Mouse (Mus musculus): Measurements from ENCODE around the gene Egfem1. TPM values are rescaled to one million over a fixed set of nuclear protein-coding genes. Genes with fewer than 3 reads are reported as not detected.

Egfem1 gene
- polyA plus RNA-seq, 1 experiment from 2014 or later = 6.8 TPM

- Histone ChIP-seq H3K4me3 (ENCODE audit: low read depth, low read length) (no peak overlapping the region), H3K4me2 (ENCODE audit: low read length) (no peak overlapping the region), H3K4me1 (ENCODE audit: control insufficient read depth, insufficient read depth, low read length) (no peaks in the 10 kb centered on the region), H3K9me3 (replicated peaks; ENCODE audit: control insufficient read depth, low read length, poor library complexity, severe bottlenecking) (no peaks in the 10 kb centered on the region), H3K36me3 (ENCODE audit: control insufficient read depth, insufficient read depth, low read length) (no peaks in the 10 kb centered on the region), H3K27ac (ENCODE audit: low read length) (no peak overlapping the region), H3K9ac (ENCODE audit: low read depth, low read length) (no peak overlapping the region), H3K27me3 (ENCODE audit: control insufficient read depth, insufficient read depth, low read depth, low read length) (no peaks in the 10 kb centered on the region)
- no peak for ATAC-seq
- 94% methylated on average over 4 of the region's 4 CpGs for WGBS
Observed at GRCm38 (mm10) chr3:29071315-29071714, 10.5 kb upstream of the Egfem1 start.

GRCm38 (mm10) chr3:29081517-29081916 is 306 bp upstream of the Egfem1 start:
- Histone ChIP-seq H3K36me3 (ENCODE audit: control insufficient read depth, insufficient read depth, low read length) (no peaks in the 10 kb centered on the region), H3K4me1 (ENCODE audit: control insufficient read depth, insufficient read depth, low read length) (peaks cover 10% of the 10 kb centered on the region), H3K9me3 (replicated peaks; ENCODE audit: control insufficient read depth, low read length, poor library complexity, severe bottlenecking) (no peaks in the 10 kb centered on the region), H3K27ac (ENCODE audit: low read length) (peak overlapping the region; percentile 76), H3K27me3 (ENCODE audit: control insufficient read depth, insufficient read depth, low read depth, low read length) (no peaks in the 10 kb centered on the region), H3K9ac (ENCODE audit: low read depth, low read length) (peak overlapping the region; percentile 69), H3K4me3 (ENCODE audit: low read depth, low read length) (peak overlapping the region; percentile 70), H3K4me2 (ENCODE audit: low read length) (peak overlapping the region; percentile 95)
- ATAC-seq = peak; percentile 52; the same call in 1 of the 2 replicates
- 12% methylated on average over 13 of the region's 13 CpGs for WGBS

- H3K4me2 ChIP-seq (ENCODE audit: low read length) = peak overlapping the region; percentile 95
- H3K4me1 ChIP-seq (ENCODE audit: control insufficient read depth, insufficient read depth, low read length) = peaks cover 10% of the 10 kb centered on the region
- no peaks in the 10 kb centered on the region for H3K9me3 ChIP-seq (replicated peaks; ENCODE audit: control insufficient read depth, low read length, poor library complexity, severe bottlenecking)
- WGBS = under 1% methylated on average over 43 of the region's 59 CpGs
- peak overlapping the region; percentile 70 for H3K4me3 ChIP-seq (ENCODE audit: low read depth, low read length)
- peak overlapping the region; percentile 69 for H3K9ac ChIP-seq (ENCODE audit: low read depth, low read length)
- no peaks in the 10 kb centered on the region for H3K27me3 ChIP-seq (ENCODE audit: control insufficient read depth, insufficient read depth, low read depth, low read length)
- peak overlapping the region; percentile 76 for H3K27ac ChIP-seq (ENCODE audit: low read length)
- ATAC-seq = peak; percentile 93
- H3K36me3 ChIP-seq (ENCODE audit: control insufficient read depth, insufficient read depth, low read length) = no peaks in the 10 kb centered on the region
Observed at GRCm38 (mm10) chr3:29082296-29082995, 623 bp downstream of the Egfem1 start.

- H3K27ac ChIP-seq (ENCODE audit: low read length) = peak overlapping the region; percentile 76
- peak overlapping the region; percentile 69 for H3K9ac ChIP-seq (ENCODE audit: low read depth, low read length)
- no peaks in the 10 kb centered on the region for H3K36me3 ChIP-seq (ENCODE audit: control insufficient read depth, insufficient read depth, low read length)
- ATAC-seq = no peak
- H3K4me1 ChIP-seq (ENCODE audit: control insufficient read depth, insufficient read depth, low read length) = peaks cover 10% of the 10 kb centered on the region
- H3K4me2 ChIP-seq (ENCODE audit: low read length) = peak overlapping the region; percentile 95
- H3K27me3 ChIP-seq (ENCODE audit: control insufficient read depth, insufficient read depth, low read depth, low read length) = no peaks in the 10 kb centered on the region
- H3K9me3 ChIP-seq (replicated peaks; ENCODE audit: control insufficient read depth, low read length, poor library complexity, severe bottlenecking) = no peaks in the 10 kb centered on the region
- WGBS = 3% methylated on average over 12 of the region's 12 CpGs
- H3K4me3 ChIP-seq (ENCODE audit: low read depth, low read length) = peak overlapping the region; percentile 70
Observed at GRCm38 (mm10) chr3:29082996-29083350, 1.1 kb downstream of the Egfem1 start.

GRCm38 (mm10) chr3:29098467-29098866 is 16.6 kb downstream of the Egfem1 start:
- Histone ChIP-seq H3K36me3 (ENCODE audit: control insufficient read depth, insufficient read depth, low read length) (no peaks in the 10 kb centered on the region), H3K4me2 (ENCODE audit: low read length) (no peak overlapping the region), H3K27me3 (ENCODE audit: control insufficient read depth, insufficient read depth, low read depth, low read length) (no peaks in the 10 kb centered on the region), H3K9me3 (replicated peaks; ENCODE audit: control insufficient read depth, low read length, poor library complexity, severe bottlenecking) (no peaks in the 10 kb centered on the region), H3K4me3 (ENCODE audit: low read depth, low read length) (no peak overlapping the region), H3K4me1 (ENCODE audit: control insufficient read depth, insufficient read depth, low read length) (no peaks in the 10 kb centered on the region), H3K9ac (ENCODE audit: low read depth, low read length) (no peak overlapping the region), H3K27ac (ENCODE audit: low read length) (no peak overlapping the region)
- no peak for ATAC-seq
- WGBS = 75% methylated on average over 2 of the region's 2 CpGs

- WGBS = 86% methylated on average over 3 of the region's 3 CpGs
- no peak for ATAC-seq
Observed at GRCm38 (mm10) chr3:29106016-29106723, 24.3 kb downstream of the Egfem1 start.

GRCm38 (mm10) chr3:29107134-29107533 is 25.3 kb downstream of the Egfem1 start:
- H3K27me3 ChIP-seq (ENCODE audit: control insufficient read depth, insufficient read depth, low read depth, low read length) = no peaks in the 10 kb centered on the region
- WGBS = 73% methylated on average over 1 of the region's 1 CpGs

More at GRCm38 (mm10) chr3:29106016-29106723, 24.3 kb downstream of the Egfem1 start:
- Histone ChIP-seq H3K4me3 (ENCODE audit: low read depth, low read length) (no peak overlapping the region), H3K27me3 (ENCODE audit: control insufficient read depth, insufficient read depth, low read depth, low read length) (no peaks in the 10 kb centered on the region), H3K27ac (ENCODE audit: low read length) (no peak overlapping the region), H3K4me1 (ENCODE audit: control insufficient read depth, insufficient read depth, low read length) (no peaks in the 10 kb centered on the region), H3K9me3 (replicated peaks; ENCODE audit: control insufficient read depth, low read length, poor library complexity, severe bottlenecking) (no peaks in the 10 kb centered on the region), H3K4me2 (ENCODE audit: low read length) (no peak overlapping the region), H3K9ac (ENCODE audit: low read depth, low read length) (no peak overlapping the region), H3K36me3 (ENCODE audit: control insufficient read depth, insufficient read depth, low read length) (no peaks in the 10 kb centered on the region)

GRCm38 (mm10) chr3:29110321-29110720 is 28.5 kb downstream of the Egfem1 start:
- Histone ChIP-seq H3K36me3 (ENCODE audit: control insufficient read depth, insufficient read depth, low read length) (no peaks in the 10 kb centered on the region), H3K4me3 (ENCODE audit: low read depth, low read length) (no peak overlapping the region), H3K9me3 (replicated peaks; ENCODE audit: control insufficient read depth, low read length, poor library complexity, severe bottlenecking) (no peaks in the 10 kb centered on the region), H3K4me1 (ENCODE audit: control insufficient read depth, insufficient read depth, low read length) (no peaks in the 10 kb centered on the region), H3K27me3 (ENCODE audit: control insufficient read depth, insufficient read depth, low read depth, low read length) (no peaks in the 10 kb centered on the region), H3K9ac (ENCODE audit: low read depth, low read length) (no peak overlapping the region), H3K27ac (ENCODE audit: low read length) (no peak overlapping the region), H3K4me2 (ENCODE audit: low read length) (no peak overlapping the region)
- WGBS = 76% methylated on average over 2 of the region's 2 CpGs
- no peak for ATAC-seq

More at GRCm38 (mm10) chr3:29107134-29107533, 25.3 kb downstream of the Egfem1 start:
- Histone ChIP-seq H3K4me1 (ENCODE audit: control insufficient read depth, insufficient read depth, low read length) (no peaks in the 10 kb centered on the region), H3K4me3 (ENCODE audit: low read depth, low read length) (no peak overlapping the region), H3K36me3 (ENCODE audit: control insufficient read depth, insufficient read depth, low read length) (no peaks in the 10 kb centered on the region), H3K9ac (ENCODE audit: low read depth, low read length) (no peak overlapping the region), H3K27ac (ENCODE audit: low read length) (no peak overlapping the region), H3K9me3 (replicated peaks; ENCODE audit: control insufficient read depth, low read length, poor library complexity, severe bottlenecking) (no peaks in the 10 kb centered on the region), H3K4me2 (ENCODE audit: low read length) (no peak overlapping the region)
- ATAC-seq = no peak

GRCm38 (mm10) chr3:29114517-29114916 is 32.7 kb downstream of the Egfem1 start:
- no peaks in the 10 kb centered on the region for H3K36me3 ChIP-seq (ENCODE audit: control insufficient read depth, insufficient read depth, low read length)
- H3K27ac ChIP-seq (ENCODE audit: low read length) = no peak overlapping the region
- H3K4me3 ChIP-seq (ENCODE audit: low read depth, low read length) = no peak overlapping the region
- WGBS = 94% methylated on average over 3 of the region's 3 CpGs
- H3K4me1 ChIP-seq (ENCODE audit: control insufficient read depth, insufficient read depth, low read length) = peaks cover 2% of the 10 kb centered on the region; the same call in 1 of the 2 replicates
- H3K9ac ChIP-seq (ENCODE audit: low read depth, low read length) = no peak overlapping the region
- H3K9me3 ChIP-seq (replicated peaks; ENCODE audit: control insufficient read depth, low read length, poor library complexity, severe bottlenecking) = no peaks in the 10 kb centered on the region
- H3K4me2 ChIP-seq (ENCODE audit: low read length) = no peak overlapping the region
- ATAC-seq = no peak
- H3K27me3 ChIP-seq (ENCODE audit: control insufficient read depth, insufficient read depth, low read depth, low read length) = no peaks in the 10 kb centered on the region
